Mouse (Mus musculus) C2C12 (cell line): ENCODE results near the gene Sp7. TPM values are rescaled to one million over a fixed set of nuclear protein-coding genes. Genes with fewer than 3 reads are reported as not detected.

Experiments
- H3K27me3 ChIP-seq: one replicate; pipeline ENCODE4 v1.6.1; 2011; ENCODE audit not compliant: control insufficient read depth, insufficient read depth, insufficient read length
- H3K36me3 ChIP-seq: one replicate; pipeline ENCODE4 v1.6.1; 2011; ENCODE audit not compliant: control insufficient read depth, insufficient read depth
- H3K4me3 ChIP-seq: one replicate; pipeline ENCODE4 v1.5.1; 2011; ENCODE audit warnings: mild to moderate bottlenecking, control low read depth; ENCODE audit not compliant: poor library complexity, insufficient read depth, severe bottlenecking
- H3K79me2 ChIP-seq: one replicate; pipeline ENCODE4 v1.6.1; 2011; ENCODE audit not compliant: control insufficient read depth, insufficient read depth
- H3K79me3 ChIP-seq: one replicate; pipeline ENCODE4 v1.6.1; 2011; ENCODE audit warnings: low read depth, control low read depth
- H3ac ChIP-seq: one replicate; pipeline ENCODE3; 2011; ENCODE audit warnings: low read depth; ENCODE audit not compliant: control insufficient read depth, insufficient read length
- CEBPB ChIP-seq: IDR thresholded peaks from one replicate; pipeline ENCODE4 v1.6.1; 2011; ENCODE audit warnings: low read depth, mild to moderate bottlenecking, control low read depth, moderate library complexity
- CTCF ChIP-seq: IDR thresholded peaks from one replicate; pipeline ENCODE4 v1.5.1; 2011; ENCODE audit not compliant: control insufficient read depth, insufficient read depth, insufficient read length
- FOSL1 ChIP-seq: IDR thresholded peaks from one replicate; pipeline ENCODE4 v1.8.0; 2011; ENCODE audit warnings: mild to moderate bottlenecking, low read length; ENCODE audit not compliant: poor library complexity, insufficient read depth, severe bottlenecking
- MAX ChIP-seq: IDR thresholded peaks from one replicate; pipeline ENCODE4 v1.6.1; 2011; ENCODE audit warnings: mild to moderate bottlenecking, control low read depth
- MYOD1 ChIP-seq: IDR thresholded peaks from one replicate; pipeline ENCODE4 v1.6.1; 2011; ENCODE audit warnings: low read depth; ENCODE audit not compliant: control insufficient read depth, insufficient read length
- MYOG ChIP-seq: IDR thresholded peaks from one replicate; pipeline ENCODE4 v1.6.1; 2011; ENCODE audit not compliant: control insufficient read depth, insufficient read length; ENCODE audit errors: extremely low read depth
- USF1 ChIP-seq: IDR thresholded peaks from one replicate; pipeline ENCODE4 v1.6.1; 2011; ENCODE audit warnings: low read depth, mild to moderate bottlenecking, control low read depth, moderate library complexity
- polyA plus RNA-seq: library from polyadenylated mRNA; unstranded; fragments of >200 nt; fragmentation: generic; extraction: Trizol; gene quantifications from one replicate; pipeline ENCODE4 v1.2.1, GENCODE M21; 2012; ENCODE audit warnings: missing spikeins

Sp7 gene
- polyA plus RNA-seq, 1 experiment = 10.8 TPM

GRCm38 (mm10) chr15:102377810-102378262, 10.9 kb upstream of the Sp7 start:
- H3K79me3 ChIP-seq = no peaks in the 10 kb centered on the region
- H3K4me3 ChIP-seq = no peak overlapping the region
- peak; percentile 14 for TF ChIP-seq CEBPB
- peak; percentile 74 for TF ChIP-seq MYOD1
- peak; percentile 94 for TF ChIP-seq MAX
- TF ChIP-seq FOSL1 = no peak
- no peak for TF ChIP-seq USF1
- no peak for TF ChIP-seq CTCF
- TF ChIP-seq MYOG = no peak
- H3K79me2 ChIP-seq = no peaks in the 10 kb centered on the region
- no peaks in the 10 kb centered on the region for H3K36me3 ChIP-seq
- no peaks in the 10 kb centered on the region for H3K27me3 ChIP-seq
- no peak overlapping the region for H3ac ChIP-seq

- Histone ChIP-seq H3K27me3 (no peaks in the 10 kb centered on the region), H3K79me3 (no peaks in the 10 kb centered on the region), H3K36me3 (no peaks in the 10 kb centered on the region), H3ac (peak overlapping the region; percentile 66), H3K4me3 (peak overlapping the region; percentile 29), H3K79me2 (no peaks in the 10 kb centered on the region)
- TF ChIP-seq MAX (peak; percentile 27), MYOG (no peak), CEBPB (no peak), FOSL1 (no peak), USF1 (no peak), CTCF (peak; percentile 98), MYOD1 (peak; percentile 57)
Measured at GRCm38 (mm10) chr15:102377163-102377543, 10.2 kb upstream of the Sp7 start.

GRCm38 (mm10) chr15:102376453-102377162, 9.6 kb upstream of the Sp7 start:
- no peak for TF ChIP-seq FOSL1
- TF ChIP-seq USF1 = no peak
- TF ChIP-seq MYOD1 = peak; percentile 58
- no peak for TF ChIP-seq MAX
- Histone ChIP-seq H3ac (peak overlapping the region; percentile 66), H3K4me3 (peak overlapping the region; percentile 29), H3K79me3 (no peaks in the 10 kb centered on the region), H3K79me2 (no peaks in the 10 kb centered on the region), H3K36me3 (no peaks in the 10 kb centered on the region), H3K27me3 (no peaks in the 10 kb centered on the region)

- no peaks in the 10 kb centered on the region for H3K79me2 ChIP-seq
- no peak overlapping the region for H3K4me3 ChIP-seq
- no peaks in the 10 kb centered on the region for H3K79me3 ChIP-seq
- no peaks in the 10 kb centered on the region for H3K36me3 ChIP-seq
- no peaks in the 10 kb centered on the region for H3K27me3 ChIP-seq
- no peak overlapping the region for H3ac ChIP-seq
- TF ChIP-seq CTCF = no peak
- no peak for TF ChIP-seq MYOD1
- no peak for TF ChIP-seq USF1
- no peak for TF ChIP-seq MYOG
- no peak for TF ChIP-seq MAX
- TF ChIP-seq FOSL1 = no peak
- TF ChIP-seq CEBPB = no peak
Measured at GRCm38 (mm10) chr15:102370727-102371126, 3.7 kb upstream of the Sp7 start.

DNA sequence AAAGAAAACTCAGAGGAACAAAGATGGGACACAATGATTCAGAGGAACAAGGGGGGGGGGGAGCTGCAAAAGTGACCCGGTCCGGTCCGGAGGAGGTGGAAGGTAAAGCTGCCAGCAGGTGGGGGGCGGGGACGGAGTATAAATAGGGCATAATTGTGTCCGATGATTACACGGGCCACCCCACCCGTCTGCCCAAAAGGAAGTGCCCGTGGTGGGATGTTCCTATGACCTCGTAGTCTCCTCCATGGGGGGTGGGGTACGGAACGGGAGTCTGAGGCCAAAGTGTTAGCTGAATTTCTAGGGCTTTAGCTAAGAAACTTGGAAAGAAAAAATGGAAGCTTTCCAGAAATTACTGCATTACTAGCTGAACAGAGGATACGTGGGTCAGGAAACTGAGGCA, 3.0 kb upstream of the Sp7 start:
- Histone ChIP-seq H3K79me2 (no peaks in the 10 kb centered on the region), H3K4me3 (no peak overlapping the region), H3K27me3 (no peaks in the 10 kb centered on the region), H3ac (no peak overlapping the region), H3K36me3 (no peaks in the 10 kb centered on the region), H3K79me3 (no peaks in the 10 kb centered on the region)
- TF ChIP-seq MYOG (no peak), USF1 (no peak), FOSL1 (no peak), MYOD1 (no peak), MAX (no peak), CTCF (no peak), CEBPB (no peak)
